Mouse (Mus musculus): ENCODE measurements around the gene Tead2. TPM values are rescaled to one million over a fixed set of nuclear protein-coding genes. Genes with fewer than 3 reads are reported as not detected.
A peak's percentile ranks its signal among the peaks of the same experiment; 100 is the strongest.

The Tead2 gene
- polyA plus RNA-seq, 1 experiment from 2014 or later: 148 TPM

GRCm38 (mm10) chr7:45195341-45196175, 20.0 kb upstream of the Tead2 start:
- Histone ChIP-seq H3K4me1 (replicated peaks; ENCODE audit: control insufficient read depth, insufficient read depth, low read length) (no peaks in the 10 kb centered on the region; the same call in 1 of the 2 replicates), H3K27ac (ENCODE audit: low read length) (no peak overlapping the region), H3K9me3 (ENCODE audit: control insufficient read depth, low read length) (no peaks in the 10 kb centered on the region), H3K36me3 (ENCODE audit: control insufficient read depth, insufficient read depth, low read length) (no peaks in the 10 kb centered on the region), H3K4me2 (ENCODE audit: low read depth, low read length) (no peak overlapping the region), H3K9ac (ENCODE audit: low read length) (no peak overlapping the region), H3K27me3 (ENCODE audit: control insufficient read depth, insufficient read depth, low read depth, low read length) (0 out of 2 replicates have a peak, but pooled peaks cover 3% of the 10 kb centered on the region), H3K4me3 (ENCODE audit: low read length) (no peak overlapping the region)
- no peak for ATAC-seq (ENCODE audit: low read depth)
- WGBS: 43% methylated on average over 13 of the region's 13 CpGs

- Histone ChIP-seq H3K4me1 (replicated peaks; ENCODE audit: control insufficient read depth, insufficient read depth, low read length) (no peaks in the 10 kb centered on the region; the same call in 1 of the 2 replicates), H3K9ac (ENCODE audit: low read length) (no peak overlapping the region), H3K4me3 (ENCODE audit: low read length) (no peak overlapping the region), H3K27ac (ENCODE audit: low read length) (no peak overlapping the region), H3K4me2 (ENCODE audit: low read depth, low read length) (no peak overlapping the region), H3K9me3 (ENCODE audit: control insufficient read depth, low read length) (no peaks in the 10 kb centered on the region), H3K36me3 (ENCODE audit: control insufficient read depth, insufficient read depth, low read length) (no peaks in the 10 kb centered on the region), H3K27me3 (ENCODE audit: control insufficient read depth, insufficient read depth, low read depth, low read length) (0 out of 2 replicates have a peak, but pooled peaks cover 3% of the 10 kb centered on the region)
- ATAC-seq (ENCODE audit: low read depth): no peak
- 72% methylated on average over 4 of the region's 4 CpGs for whole genome bisulfite sequencing
Measured at GRCm38 (mm10) chr7:45196176-45196535, 19.4 kb upstream of the Tead2 start.

GRCm38 (mm10) chr7:45196994-45197393, 18.6 kb upstream of the Tead2 start:
- ATAC-seq (ENCODE audit: low read depth): no peak
- no peak overlapping the region for H3K4me3 ChIP-seq (ENCODE audit: low read length)
- no peaks in the 10 kb centered on the region for H3K9me3 ChIP-seq (ENCODE audit: control insufficient read depth, low read length)
- H3K36me3 ChIP-seq (ENCODE audit: control insufficient read depth, insufficient read depth, low read length): no peaks in the 10 kb centered on the region
- no peaks in the 10 kb centered on the region for H3K4me1 ChIP-seq (replicated peaks; ENCODE audit: control insufficient read depth, insufficient read depth, low read length)
- no peak overlapping the region for H3K9ac ChIP-seq (ENCODE audit: low read length)
- no peak overlapping the region for H3K4me2 ChIP-seq (ENCODE audit: low read depth, low read length)
- 77% methylated on average over 5 of the region's 5 CpGs for WGBS
- no peak overlapping the region for H3K27ac ChIP-seq (ENCODE audit: low read length)
- 0 out of 2 replicates have a peak, but pooled peaks cover 3% of the 10 kb centered on the region for H3K27me3 ChIP-seq (ENCODE audit: control insufficient read depth, insufficient read depth, low read depth, low read length)

- H3K36me3 ChIP-seq (ENCODE audit: control insufficient read depth, insufficient read depth, low read length): no peaks in the 10 kb centered on the region
- no peak overlapping the region for H3K4me2 ChIP-seq (ENCODE audit: low read depth, low read length)
- no peaks in the 10 kb centered on the region for H3K9me3 ChIP-seq (ENCODE audit: control insufficient read depth, low read length)
- no peak overlapping the region for H3K27ac ChIP-seq (ENCODE audit: low read length)
- ATAC-seq (ENCODE audit: low read depth): 0 out of 2 replicates have a peak, but pooled peaks have one; percentile 31
- no peaks in the 10 kb centered on the region for H3K4me1 ChIP-seq (replicated peaks; ENCODE audit: control insufficient read depth, insufficient read depth, low read length)
- H3K4me3 ChIP-seq (ENCODE audit: low read length): no peak overlapping the region
- WGBS: 9% methylated on average over 5 of the region's 5 CpGs
- 0 out of 2 replicates have a peak, but pooled peaks cover 3% of the 10 kb centered on the region for H3K27me3 ChIP-seq (ENCODE audit: control insufficient read depth, insufficient read depth, low read depth, low read length)
- H3K9ac ChIP-seq (ENCODE audit: low read length): no peak overlapping the region
Measured at GRCm38 (mm10) chr7:45198435-45198834, 17.1 kb upstream of the Tead2 start.

GRCm38 (mm10) chr7:45198961-45199360, 16.6 kb upstream of the Tead2 start:
- 72% methylated on average over 11 of the region's 11 CpGs for WGBS
- H3K4me2 ChIP-seq (ENCODE audit: low read depth, low read length): no peak overlapping the region
- no peaks in the 10 kb centered on the region for H3K36me3 ChIP-seq (ENCODE audit: control insufficient read depth, insufficient read depth, low read length)
- no peak overlapping the region for H3K27ac ChIP-seq (ENCODE audit: low read length)
- H3K27me3 ChIP-seq (ENCODE audit: control insufficient read depth, insufficient read depth, low read depth, low read length): 0 out of 2 replicates have a peak, but pooled peaks cover 3% of the 10 kb centered on the region
- H3K9me3 ChIP-seq (ENCODE audit: control insufficient read depth, low read length): no peaks in the 10 kb centered on the region
- H3K4me1 ChIP-seq (replicated peaks; ENCODE audit: control insufficient read depth, insufficient read depth, low read length): no peaks in the 10 kb centered on the region
- H3K9ac ChIP-seq (ENCODE audit: low read length): no peak overlapping the region
- H3K4me3 ChIP-seq (ENCODE audit: low read length): no peak overlapping the region
- ATAC-seq (ENCODE audit: low read depth): no peak

GRCm38 (mm10) chr7:45202654-45203053, 12.9 kb upstream of the Tead2 start:
- no peak overlapping the region for H3K27ac ChIP-seq (ENCODE audit: low read length)
- ATAC-seq (ENCODE audit: low read depth): no peak
- H3K27me3 ChIP-seq (ENCODE audit: control insufficient read depth, insufficient read depth, low read depth, low read length): no peaks in the 10 kb centered on the region
- H3K9ac ChIP-seq (ENCODE audit: low read length): no peak overlapping the region; the same call in 1 of the 2 replicates
- H3K9me3 ChIP-seq (ENCODE audit: control insufficient read depth, low read length): no peaks in the 10 kb centered on the region
- no peaks in the 10 kb centered on the region for H3K4me1 ChIP-seq (replicated peaks; ENCODE audit: control insufficient read depth, insufficient read depth, low read length)
- no peak overlapping the region for H3K4me2 ChIP-seq (ENCODE audit: low read depth, low read length)
- no peak overlapping the region for H3K4me3 ChIP-seq (ENCODE audit: low read length)
- H3K36me3 ChIP-seq (ENCODE audit: control insufficient read depth, insufficient read depth, low read length): no peaks in the 10 kb centered on the region
- 23% methylated on average over 9 of the region's 10 CpGs for WGBS

- peak within 1 kb of the TSS; percentile 57 for H3K4me3 ChIP-seq (ENCODE audit: low read length)
- no peaks in the 10 kb centered on the region for H3K36me3 ChIP-seq (ENCODE audit: control insufficient read depth, insufficient read depth, low read length)
- H3K27me3 ChIP-seq (ENCODE audit: control insufficient read depth, insufficient read depth, low read depth, low read length): no peaks in the 10 kb centered on the region
- 7% methylated on average over 41 of the region's 44 CpGs for WGBS
- peak within 1 kb of the TSS; percentile 54 for H3K9ac ChIP-seq (ENCODE audit: low read length)
- peak within 1 kb of the TSS; percentile 67 for H3K4me2 ChIP-seq (ENCODE audit: low read depth, low read length)
- H3K4me1 ChIP-seq (replicated peaks; ENCODE audit: control insufficient read depth, insufficient read depth, low read length): no peaks in the 10 kb centered on the region
- peaks cover 6% of the 10 kb centered on the region; the same call in 1 of the 2 replicates for H3K9me3 ChIP-seq (ENCODE audit: control insufficient read depth, low read length)
- peak; percentile 97 for ATAC-seq (ENCODE audit: low read depth)
- no peak within 1 kb of the TSS for H3K27ac ChIP-seq (ENCODE audit: low read length)
Measured at GRCm38 (mm10) chr7:45204380-45205143, 11.0 kb upstream of the Tead2 start, which contains the start of gene Ccdc155. Gene Ccdc155 (minus strand): TSS chr7:45204892.

GRCm38 (mm10) chr7:45208260-45208659, 7.3 kb upstream of the Tead2 start:
- peaks cover 24% of the 10 kb centered on the region for H3K27me3 ChIP-seq (ENCODE audit: control insufficient read depth, insufficient read depth, low read depth, low read length)
- no peak overlapping the region for H3K9ac ChIP-seq (ENCODE audit: low read length)
- 0 out of 2 replicates have a peak, but pooled peaks cover 5% of the 10 kb centered on the region for H3K4me1 ChIP-seq (replicated peaks; ENCODE audit: control insufficient read depth, insufficient read depth, low read length)
- ATAC-seq (ENCODE audit: low read depth): no peak
- no peak overlapping the region for H3K27ac ChIP-seq (ENCODE audit: low read length)
- H3K36me3 ChIP-seq (ENCODE audit: control insufficient read depth, insufficient read depth, low read length): no peaks in the 10 kb centered on the region
- no peak overlapping the region for H3K4me2 ChIP-seq (ENCODE audit: low read depth, low read length)
- H3K9me3 ChIP-seq (ENCODE audit: control insufficient read depth, low read length): peaks cover 6% of the 10 kb centered on the region; the same call in 1 of the 2 replicates
- WGBS: 74% methylated on average over 6 of the region's 6 CpGs
- H3K4me3 ChIP-seq (ENCODE audit: low read length): no peak overlapping the region

- ATAC-seq (ENCODE audit: low read depth): no peak
- H3K4me2 ChIP-seq (ENCODE audit: low read depth, low read length): no peak overlapping the region
- H3K4me1 ChIP-seq (replicated peaks; ENCODE audit: control insufficient read depth, insufficient read depth, low read length): peaks cover 8% of the 10 kb centered on the region
- peaks cover 6% of the 10 kb centered on the region; the same call in 1 of the 2 replicates for H3K9me3 ChIP-seq (ENCODE audit: control insufficient read depth, low read length)
- H3K4me3 ChIP-seq (ENCODE audit: low read length): no peak overlapping the region
- H3K27ac ChIP-seq (ENCODE audit: low read length): no peak overlapping the region
- H3K27me3 ChIP-seq (ENCODE audit: control insufficient read depth, insufficient read depth, low read depth, low read length): peaks cover 26% of the 10 kb centered on the region
- no peak overlapping the region for H3K9ac ChIP-seq (ENCODE audit: low read length)
- 41% methylated on average over 10 of the region's 10 CpGs for WGBS
- no peaks in the 10 kb centered on the region for H3K36me3 ChIP-seq (ENCODE audit: control insufficient read depth, insufficient read depth, low read length)
Measured at GRCm38 (mm10) chr7:45211070-45211469, 4.5 kb upstream of the Tead2 start.

Data from lung, embryonic 16.5 days (tissue).